Mouse (Mus musculus) thymus, adult 18-20 months (tissue): ENCODE measurements around the gene Rab3a.
A peak's percentile ranks its signal among the peaks of the same experiment; 100 is the strongest.

Source experiments
- DNase-seq, 2 experiments: peaks; one replicate each; pipeline ENCODE4 v3.0.0; 2022; ENCODE audit warnings: mixed read lengths in 2 of 2

The Rab3a gene

DNA sequence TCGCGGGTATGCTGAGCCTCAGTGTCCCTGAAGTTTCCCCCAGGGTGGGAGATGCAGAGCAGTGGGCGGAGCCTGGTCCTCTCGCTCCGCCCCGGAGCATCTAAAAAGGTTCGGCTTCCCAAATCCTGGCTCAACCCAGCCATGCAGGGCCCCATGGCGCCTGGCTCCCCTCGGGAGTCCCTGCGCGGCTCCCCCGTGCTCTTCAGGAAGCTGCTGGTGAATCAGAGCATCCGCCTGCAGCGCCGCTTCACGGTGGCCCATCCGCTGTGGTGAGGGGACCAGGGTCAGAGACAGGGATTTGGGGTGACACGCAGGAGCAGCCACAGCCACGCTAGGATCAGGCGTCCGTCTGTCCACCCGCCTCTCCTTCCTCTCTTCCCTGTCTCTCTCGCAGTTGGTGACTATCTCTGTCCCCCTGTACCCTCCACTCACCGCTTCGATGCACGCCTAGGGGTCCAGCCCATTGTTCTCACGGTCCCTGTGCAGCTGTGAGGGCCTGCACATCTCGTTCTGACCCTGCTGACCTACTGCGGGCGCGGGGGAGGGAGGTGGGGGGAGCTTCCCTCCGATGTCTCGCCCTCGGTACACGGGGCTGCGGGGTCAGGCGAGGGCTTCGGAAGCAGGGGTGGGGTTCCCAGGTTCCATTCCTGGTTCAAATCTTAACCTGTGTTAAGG is 11.4 kb upstream of the Rab3a start:
- no peak for DNase-seq

DNA sequence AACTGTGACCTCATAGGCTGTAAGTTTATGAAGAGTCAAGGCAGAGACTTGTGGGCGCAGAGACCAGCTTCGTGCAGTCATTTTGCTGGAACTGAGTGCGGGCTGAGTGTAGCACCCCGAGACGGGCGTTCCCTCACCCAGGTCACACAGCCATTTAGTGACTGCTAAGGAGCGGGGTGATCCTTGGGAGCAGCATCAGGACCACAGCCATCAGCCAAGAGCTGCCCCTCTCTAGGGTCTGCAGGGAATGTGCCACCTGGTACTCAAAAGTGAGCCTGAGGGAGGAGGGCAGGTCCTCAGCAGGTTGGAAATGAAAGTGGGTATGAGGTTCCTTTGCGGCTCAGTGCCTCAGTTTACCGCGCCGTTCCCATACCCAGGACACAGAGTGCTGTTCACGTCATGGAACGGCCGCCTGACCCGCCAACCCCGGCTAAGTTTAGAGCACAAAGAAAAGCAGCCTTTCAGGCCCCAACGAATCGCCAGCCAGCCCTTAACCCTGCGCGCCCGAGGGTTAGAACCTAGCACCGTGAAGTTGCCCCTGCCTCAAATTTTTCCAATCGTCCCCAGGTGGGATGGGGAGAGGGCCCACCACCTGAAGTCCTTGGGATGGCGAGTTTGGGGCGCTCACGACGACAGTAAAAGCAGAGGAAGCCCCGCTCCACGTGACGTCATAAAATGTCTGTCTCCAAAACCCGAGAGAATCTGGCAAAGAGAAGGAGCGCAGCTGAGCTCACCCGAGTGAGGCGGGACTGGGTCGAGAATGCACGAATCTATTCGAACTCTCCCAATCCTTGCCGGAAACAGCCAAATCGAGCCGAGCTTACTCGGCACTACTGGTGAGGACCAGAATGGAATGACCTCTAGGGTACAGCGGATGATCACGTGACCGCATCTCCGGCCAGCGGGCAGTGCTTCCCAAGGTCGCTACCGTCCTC is 10.6 kb upstream of the Rab3a start:
- no peak for DNase-seq

DNA sequence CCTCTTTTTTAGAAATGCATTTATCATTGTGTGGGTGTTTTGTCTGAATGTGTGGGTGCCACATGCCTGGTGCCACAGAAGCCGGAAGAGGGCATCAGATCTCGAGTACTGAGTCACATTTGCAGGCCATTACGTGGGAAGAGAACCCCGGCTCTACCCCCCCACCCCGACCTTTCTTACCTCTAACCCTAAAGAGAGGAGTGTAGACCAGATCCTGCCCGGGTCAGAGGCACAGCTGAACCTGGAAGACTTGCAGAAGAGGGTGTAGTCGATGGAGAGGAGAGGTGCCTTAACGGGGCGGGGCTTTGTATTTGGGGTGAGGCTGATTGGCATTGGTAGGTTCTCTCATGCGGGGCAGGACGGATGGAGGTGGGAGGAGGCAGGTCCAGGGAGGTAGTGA is 9.7 kb upstream of the Rab3a start:
- DNase-seq: no peak

DNA sequence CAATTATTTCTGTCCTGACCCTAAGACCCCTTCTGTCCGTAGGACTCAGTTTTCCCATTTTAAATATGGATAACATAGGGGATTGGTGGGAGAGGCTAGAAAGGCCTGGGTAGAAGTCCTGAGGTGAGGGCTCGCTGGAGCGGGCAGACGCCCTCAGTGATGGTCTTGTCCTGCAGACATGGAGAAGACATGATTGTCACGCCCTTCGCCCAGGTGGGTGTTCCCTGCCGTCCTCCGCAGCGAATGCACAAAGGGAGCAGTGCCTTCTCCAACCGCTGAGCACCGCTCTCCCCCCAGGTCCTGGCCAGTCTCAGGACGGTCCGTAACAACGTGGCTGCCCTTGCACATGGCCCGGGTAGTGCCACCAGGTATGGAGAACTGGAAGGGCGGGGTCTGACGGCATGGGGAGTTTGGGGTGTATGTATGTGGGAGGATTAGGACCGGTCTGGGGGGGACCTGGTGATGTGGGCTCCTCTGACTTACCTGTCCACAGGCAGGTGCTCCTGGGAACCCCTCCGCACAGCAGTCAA is 8.7 kb upstream of the Rab3a start:
- no peak for DNase-seq

DNA sequence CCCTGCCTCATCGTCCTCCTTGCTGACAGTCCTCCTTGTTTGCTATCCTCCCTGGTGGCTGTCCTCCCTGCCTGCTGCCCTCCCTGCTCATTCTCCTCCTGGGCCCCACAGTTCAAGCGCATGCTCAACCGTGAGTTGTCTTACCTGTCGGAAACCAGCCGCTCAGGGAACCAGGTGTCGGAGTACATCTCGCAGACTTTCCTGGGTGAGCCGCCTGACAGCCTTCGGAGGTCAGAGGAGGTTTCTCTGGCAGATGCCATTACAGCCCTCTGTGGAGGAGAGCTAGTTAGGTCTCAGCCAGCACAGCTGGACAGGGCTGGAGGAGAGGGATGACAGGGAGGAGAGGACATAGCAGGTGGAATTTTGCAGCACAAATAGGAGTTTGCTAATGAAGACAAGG is 7.8 kb upstream of the Rab3a start:
- DNase-seq: no peak

DNA sequence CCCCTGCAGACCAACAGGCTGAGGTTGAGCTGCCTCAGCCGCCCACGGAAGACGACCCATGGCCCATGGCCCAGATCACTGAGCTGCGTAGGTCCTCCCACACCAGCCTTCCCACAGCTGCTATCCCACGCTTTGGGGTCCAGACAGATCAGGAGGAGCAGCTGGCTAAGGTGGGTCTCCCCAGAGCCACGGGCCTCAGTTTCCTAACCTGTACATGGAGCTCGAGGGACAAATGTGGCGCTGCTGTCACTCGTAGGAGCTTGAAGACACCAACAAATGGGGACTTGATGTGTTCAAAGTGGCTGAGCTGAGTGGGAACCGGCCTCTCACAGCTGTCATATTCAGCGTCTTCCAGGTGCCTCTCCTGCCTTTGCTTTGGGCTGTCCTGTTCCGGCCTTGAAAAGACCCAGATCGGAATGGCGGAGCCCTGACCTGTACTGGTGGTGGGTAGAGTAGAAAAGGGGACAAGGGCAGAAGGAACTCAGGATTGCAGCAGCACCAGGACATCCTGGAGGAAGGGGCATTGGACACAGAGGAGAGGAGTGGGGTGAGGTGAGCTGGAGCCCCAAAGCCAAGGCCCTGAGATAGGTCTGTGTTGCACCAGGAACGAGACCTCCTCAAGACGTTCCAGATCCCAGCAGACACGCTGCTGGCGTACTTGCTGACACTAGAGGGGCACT is 7.1 kb upstream of the Rab3a start:
- no peak for DNase-seq

DNA sequence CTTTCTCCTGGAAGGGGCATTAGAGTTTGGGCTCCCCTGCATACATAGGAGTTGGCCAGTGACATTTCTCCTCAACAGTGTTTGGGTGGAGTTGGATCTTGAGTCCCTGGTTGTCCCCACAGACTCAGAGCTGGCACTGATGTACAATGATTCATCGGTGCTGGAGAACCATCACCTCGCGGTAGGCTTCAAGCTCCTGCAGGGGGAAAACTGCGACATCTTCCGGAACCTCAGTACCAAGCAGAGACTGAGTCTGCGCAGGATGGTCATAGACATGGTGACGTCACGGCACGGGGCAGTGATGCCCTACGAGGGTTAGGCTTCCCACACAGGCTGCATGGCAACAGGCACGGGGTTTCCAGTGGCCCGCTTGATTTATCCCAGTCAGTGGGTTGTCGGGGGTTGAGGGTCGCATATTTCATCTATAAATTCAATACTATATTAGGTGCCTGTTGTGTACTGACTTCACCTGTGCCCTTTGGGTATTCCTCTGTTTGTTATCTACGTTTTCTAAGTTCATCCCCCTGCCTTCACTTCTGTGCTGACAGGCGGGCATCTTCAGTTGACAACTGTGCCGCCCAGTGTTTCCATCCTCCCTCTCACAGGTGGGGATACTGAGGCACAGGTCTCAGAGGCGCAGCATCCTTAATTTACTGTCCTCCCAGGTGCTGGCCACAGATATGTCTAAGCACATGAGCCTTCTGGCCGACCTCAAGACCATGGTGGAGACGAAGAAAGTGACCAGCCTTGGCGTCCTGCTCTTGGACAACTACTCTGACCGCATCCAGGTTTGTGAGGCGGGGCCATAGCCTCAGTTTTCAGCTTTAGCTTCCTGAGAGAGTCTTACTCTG is 6.0 kb upstream of the Rab3a start:
- no peak for DNase-seq

DNA sequence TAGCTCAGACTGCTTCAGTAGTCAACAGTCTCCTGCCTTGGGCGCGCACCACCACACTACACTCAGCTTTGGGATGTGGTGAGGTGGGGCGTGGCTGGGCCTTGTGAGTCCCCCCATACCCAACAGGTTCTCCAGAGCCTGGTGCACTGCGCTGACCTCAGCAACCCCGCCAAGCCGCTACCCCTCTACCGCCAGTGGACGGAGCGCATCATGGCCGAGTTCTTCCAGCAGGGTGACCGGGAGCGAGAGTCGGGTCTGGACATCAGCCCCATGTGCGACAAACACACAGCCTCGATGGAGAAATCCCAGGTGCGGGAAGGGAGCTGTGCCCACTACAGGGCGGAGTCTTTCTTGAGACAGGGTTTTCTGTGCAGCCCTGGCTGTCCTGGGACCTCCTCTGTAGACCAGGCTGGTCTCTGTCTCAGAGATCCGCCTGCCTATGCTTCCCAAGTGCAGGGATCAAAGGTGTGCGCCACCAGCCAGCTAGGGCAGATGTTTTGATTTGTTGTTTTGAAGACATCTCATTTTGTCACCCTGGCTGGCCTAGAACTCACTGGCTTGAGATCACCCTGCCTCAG is 5.3 kb upstream of the Rab3a start:
- DNase-seq: no peak

DNA sequence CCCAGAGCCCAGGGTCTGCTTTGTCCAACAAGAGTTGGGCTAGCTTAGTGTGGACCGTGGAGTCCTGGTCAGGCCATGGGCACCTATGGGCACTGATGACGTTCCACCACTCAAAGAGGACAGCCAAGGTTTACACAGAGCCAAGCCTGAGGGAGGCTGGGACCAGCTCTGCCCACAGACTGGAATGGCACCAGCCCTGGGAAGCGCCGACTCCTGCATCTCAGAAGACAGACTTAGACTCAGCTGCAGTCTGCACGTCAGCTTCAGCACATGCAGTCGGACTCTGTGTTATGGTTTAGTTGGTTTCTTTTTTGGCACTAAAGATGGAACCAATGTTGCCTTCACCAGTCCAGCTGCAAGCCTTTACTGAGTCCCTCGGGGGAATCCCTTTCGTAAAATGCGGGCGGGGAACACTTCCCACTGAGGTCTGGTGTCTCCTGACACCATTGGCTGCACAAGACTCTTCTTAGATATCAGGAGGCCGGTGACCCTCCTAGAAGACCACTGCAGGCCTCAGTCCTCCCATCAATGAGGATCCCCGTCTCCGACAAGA is 4.3 kb upstream of the Rab3a start:
- no peak for DNase-seq

DNA sequence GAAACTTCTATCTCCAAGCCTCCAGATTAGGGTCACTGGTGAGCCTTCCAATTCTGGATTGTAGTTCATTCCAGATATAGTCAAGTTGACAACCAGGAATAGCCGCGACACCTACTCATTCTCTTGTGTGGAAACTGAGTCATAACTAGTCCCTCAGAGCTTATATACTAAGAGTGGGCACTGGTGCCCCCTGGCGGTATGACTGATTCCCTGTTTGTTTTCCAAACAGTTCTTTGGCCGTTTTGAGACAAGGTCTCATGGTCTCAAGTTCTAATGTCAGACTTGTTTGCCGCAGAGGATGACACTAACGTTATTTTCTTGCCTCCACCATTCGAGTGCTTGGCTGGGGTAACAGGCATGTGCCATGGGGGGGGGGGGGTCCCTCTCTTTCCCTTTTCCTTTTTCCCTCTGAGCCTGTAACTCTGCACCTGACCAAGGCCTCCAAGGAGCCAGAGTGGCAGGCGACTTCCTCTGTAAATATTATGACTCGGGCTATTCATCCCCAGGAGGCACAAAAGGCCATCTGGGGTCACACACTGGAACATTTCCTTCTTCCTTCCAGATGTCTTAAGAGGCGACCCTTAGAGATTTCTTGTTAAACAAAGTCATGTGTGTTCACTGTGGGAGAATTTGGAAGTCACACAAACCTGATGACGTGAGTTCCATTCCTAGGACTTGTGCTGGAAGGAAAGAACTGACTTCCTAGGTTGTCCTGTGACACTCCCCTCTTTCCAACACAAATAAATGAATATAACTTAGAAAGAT is 2.3 kb upstream of the Rab3a start:
- peak in 1 of 2 experiments; percentile 43 for DNase-seq

DNA sequence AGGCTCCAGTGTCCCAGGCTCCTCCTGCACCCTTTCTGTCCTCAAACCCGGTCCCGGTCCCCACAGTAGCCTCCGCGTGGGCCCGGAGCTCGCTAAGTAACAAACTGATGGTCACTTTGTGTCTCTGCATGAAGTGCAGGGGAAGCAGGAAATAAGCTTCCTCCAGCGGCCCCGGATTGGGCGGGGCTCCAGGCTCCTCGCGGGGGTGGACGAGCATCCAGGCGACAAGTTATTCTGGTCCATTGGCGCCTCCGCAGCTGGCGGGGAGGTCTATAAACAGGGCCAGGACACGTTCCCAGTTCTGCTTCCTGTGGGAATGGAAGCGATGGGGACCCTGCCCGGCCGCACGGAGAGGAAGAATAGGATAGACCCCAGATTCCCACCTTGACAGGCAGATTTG is 1.3 kb upstream of the Rab3a start:
- DNase-seq: peak in 1 of 2 experiments; percentile 59

DNA sequence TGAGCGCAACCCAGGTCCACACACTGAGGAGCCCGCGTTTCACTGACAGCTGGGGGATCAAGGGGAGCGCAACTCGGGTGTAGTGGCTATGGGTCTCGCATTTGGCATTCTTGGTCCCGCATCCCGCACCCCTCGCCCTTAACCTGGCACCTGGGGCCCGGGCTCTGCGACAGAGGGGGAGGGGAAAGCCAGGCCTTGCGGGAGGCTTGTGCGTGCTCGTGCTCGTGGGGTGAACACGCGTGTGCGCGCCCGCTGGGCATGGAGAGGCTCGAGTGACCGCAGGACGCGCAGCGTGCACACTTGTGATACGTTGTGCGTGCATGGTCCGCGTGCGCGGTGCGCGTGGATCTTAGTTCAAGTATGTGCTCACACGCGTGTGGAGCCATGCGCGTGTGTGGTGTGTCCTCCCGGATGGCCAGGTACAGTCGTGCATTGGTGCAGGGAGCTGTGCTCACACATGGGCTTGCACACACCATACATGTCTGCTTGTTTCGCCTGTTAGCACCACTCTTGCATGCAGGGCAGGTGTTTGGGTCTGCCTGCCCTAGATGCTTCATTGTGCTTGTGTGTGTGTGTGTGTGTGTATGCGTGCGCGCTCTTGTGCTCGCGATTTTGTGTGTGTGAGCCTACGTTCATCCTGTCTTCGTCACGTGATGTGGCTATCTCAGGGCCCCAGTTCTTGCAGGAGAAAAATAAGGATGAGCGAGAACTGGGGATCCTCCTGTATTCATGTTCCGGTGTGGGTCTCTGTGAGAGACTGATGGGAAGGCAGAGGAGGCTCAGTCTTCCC is 587 bp downstream of the Rab3a start:
- peak in 1 of 2 experiments; percentile 21 for DNase-seq

DNA sequence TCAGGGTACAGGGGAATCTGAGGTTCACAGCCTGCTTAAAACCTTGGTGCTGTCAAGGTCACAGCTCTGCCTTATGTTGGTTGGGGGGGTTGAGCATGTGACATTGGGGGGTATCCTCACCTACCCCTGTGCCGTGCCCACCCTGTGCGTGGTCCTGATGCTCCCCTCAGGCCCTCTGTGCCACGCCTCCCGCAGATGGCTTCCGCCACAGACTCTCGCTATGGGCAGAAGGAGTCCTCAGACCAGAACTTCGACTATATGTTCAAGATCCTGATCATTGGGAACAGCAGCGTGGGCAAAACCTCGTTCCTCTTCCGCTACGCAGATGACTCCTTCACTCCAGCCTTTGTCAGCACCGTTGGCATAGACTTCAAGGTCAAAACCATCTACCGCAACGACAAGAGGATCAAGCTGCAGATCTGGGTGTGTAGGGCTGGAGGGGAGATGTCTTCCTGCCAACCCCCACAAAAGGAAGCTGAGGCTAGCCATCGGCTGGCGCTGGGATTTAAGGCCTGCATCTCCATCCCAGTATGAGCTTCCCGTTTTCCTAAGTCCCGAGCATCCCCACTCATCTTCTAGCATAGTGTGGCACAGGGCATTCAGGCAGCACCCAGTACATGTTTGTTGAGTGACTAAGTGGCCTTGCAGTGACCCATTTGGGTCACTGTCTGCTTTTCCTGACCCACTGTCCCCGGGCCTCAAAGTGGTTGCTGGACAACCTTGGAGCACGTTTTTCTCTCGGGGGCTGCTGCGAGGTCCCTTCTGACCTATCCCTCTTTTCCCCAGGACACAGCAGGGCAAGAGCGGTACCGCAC is 1.4 kb downstream of the Rab3a start:
- DNase-seq: peak in 1 of 2 experiments; percentile 5

DNA sequence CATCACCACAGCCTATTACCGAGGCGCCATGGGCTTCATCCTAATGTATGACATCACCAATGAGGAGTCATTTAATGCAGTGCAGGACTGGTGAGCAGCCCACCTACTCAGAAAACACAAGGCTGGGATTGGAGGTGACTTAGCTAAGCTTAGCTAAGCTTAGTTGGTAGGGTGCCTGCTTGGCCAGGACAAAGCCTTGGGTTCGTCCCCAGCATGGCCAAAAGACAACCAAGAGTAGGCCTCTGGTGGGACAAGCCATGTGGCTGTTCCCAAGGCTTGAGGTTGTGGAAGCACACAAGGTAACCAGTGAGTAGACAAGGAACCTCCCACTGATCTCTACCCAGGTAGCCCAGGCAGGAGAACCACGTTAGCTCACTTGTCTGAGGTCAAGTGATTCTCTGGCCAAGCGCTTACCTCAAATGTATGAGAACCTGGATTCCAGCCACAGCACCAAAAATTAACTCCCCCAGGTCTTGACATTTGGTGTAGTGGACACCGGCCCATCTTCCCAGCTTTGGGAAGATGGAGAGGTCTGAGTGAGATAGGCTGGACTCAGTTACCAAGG is 2.1 kb downstream of the Rab3a start:
- no peak for DNase-seq

DNA sequence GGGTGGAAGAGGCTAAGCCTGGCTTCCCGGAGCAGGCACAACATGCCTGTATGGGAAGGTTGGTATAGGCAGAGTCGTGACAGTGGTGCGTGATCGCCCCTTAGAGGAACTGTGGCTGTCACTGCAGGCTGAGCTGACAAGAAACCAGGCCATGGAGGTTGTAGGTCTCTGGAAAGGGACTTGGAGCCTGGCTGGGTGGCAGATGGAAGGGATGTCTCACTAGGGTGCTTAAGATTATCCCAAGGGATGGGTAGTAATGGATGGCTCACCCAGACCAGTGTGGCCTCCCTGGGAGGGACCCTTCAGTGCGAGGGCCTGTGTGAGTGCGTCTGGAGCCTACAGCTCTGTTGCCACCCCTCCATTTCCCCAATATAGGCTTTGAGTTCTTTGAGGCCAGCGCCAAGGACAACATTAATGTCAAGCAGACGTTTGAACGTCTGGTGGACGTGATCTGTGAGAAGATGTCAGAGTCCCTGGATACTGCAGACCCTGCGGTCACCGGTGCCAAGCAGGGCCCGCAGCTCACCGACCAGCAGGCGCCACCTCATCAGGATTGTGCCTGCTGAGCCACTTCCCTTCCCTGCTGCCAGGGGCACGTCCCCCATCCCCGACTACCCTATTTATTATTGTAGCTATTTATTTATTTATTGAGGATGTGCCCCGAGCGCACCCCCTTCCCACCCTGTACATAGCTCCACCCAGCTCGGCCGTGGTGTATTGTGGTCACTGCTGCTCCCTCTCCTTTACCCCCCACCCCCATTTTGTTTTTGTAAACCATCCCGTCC is 3.2 kb downstream of the Rab3a start:
- DNase-seq: peak; percentile 9 to 20

DNA sequence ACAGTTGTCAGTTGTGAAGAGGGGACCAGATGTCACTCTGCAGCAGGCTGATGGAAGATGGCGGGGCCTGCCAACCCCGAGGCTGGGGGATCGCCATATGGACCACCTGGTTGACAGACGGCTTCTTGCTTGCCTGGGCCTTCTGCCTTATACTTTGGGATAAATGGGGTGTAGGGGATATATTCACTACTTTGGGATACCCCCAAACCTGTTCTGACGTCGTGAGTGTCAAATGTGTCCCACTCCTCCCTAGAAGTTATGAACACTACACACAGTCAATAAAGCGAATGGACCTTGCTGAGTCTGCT is 3.8 kb downstream of the Rab3a start:
- peak in 1 of 2 experiments; percentile 4 for DNase-seq

DNA sequence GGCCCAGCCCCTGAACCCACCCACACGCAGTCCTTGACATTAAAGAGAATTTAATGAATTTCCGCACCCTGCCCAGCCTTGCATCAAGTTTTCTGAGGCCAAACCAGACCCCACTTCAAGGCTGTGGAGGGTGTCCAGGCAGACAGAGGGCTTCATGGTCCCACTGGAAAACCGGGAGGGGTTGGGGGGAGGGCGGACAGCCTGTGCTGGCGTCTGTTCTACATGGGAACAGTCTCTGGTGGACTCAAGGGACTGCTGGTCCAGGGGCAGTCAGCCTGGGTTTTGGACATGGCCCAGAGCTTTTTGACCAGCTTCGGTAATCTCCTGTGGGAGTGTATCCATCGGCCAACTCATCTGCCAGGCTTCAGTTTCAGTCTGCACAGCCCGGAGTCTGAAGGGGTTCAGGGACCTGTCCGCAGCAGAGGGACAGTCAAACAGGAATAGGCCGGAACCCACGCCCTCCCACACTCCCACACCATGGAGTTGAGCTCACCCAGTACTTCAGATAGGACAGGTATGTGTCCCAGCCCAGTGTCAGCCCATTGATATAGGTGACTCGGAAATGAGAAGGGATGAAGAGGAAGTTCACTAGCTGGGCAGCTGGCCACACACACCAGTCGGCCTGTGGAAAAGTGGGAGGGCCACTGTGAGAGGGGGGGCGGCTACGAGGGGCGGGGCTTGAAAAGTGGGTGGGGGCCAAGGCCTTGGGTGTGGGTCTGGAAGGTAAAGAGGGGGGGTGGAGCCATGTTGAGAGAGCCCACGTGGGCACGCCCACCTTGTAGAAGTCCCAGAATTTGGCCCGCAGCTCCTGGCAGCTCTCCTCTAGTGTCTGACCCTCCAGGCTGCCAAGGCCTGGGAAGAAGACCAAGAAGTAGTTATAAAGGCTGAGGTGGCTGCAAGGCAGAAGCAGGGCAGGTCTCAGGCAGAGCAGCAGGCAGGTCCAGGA is 4.4 kb downstream of the Rab3a start:
- peak; percentile 6 to 10 for DNase-seq
